ENCODE assay signal across 10 mouse cellular contexts in genomic region chr7:17155634-17156033, GRCm38 (mm10). TPM values are rescaled to one million over a fixed set of nuclear protein-coding genes. Genes with fewer than 3 reads are reported as not detected.
DNase-seq lines count a peak whose midpoint lies in the region; ATAC-seq and TF ChIP-seq lines count a peak whose summit lies in the region.
"Had no signal": no experiment of that assay in that cellular context is flagged by ENCODE, and none has a peak within 500 bp of the region (broad histone marks: within the 10 kb centered on the region; RNA-seq: fewer than 3 reads in every experiment).

No protein-coding gene starts in this region.

- H3K27ac ChIP-seq in midbrain, postnatal 0 days (ENCODE audit: low read depth, low read length): no peak overlapping the region
- no peak overlapping the region for H3K27ac ChIP-seq in midbrain, embryonic 10.5 days (replicated peaks)
- H3K27ac ChIP-seq in heart, postnatal 0 days (ENCODE audit: low read depth): no peak overlapping the region
- H3K27ac ChIP-seq in forebrain, embryonic 10.5 days: no peak overlapping the region
- H3K27ac ChIP-seq: heart, embryonic 13.5 days had no signal

- no peak overlapping the region for H3K9ac ChIP-seq in midbrain, postnatal 0 days (replicated peaks; ENCODE audit: low read length, poor library complexity, severe bottlenecking)
- no peak overlapping the region for H3K9ac ChIP-seq in heart, postnatal 0 days (replicated peaks; ENCODE audit: low read depth, low read length)
- H3K9ac ChIP-seq: heart, embryonic 13.5 days had no signal

- H3K4me2 ChIP-seq in midbrain, postnatal 0 days (ENCODE audit: low read depth, low read length, poor library complexity, severe bottlenecking): no peak overlapping the region
- H3K4me2 ChIP-seq in heart, postnatal 0 days (ENCODE audit: low read depth, low read length): no peak overlapping the region
- H3K4me2 ChIP-seq: heart, embryonic 13.5 days had no signal

- TF ChIP-seq EP300 in heart, postnatal 0 days (IDR thresholded peaks at IDR 0.05; ENCODE audit: low read depth): no peak

- H3K36me3 ChIP-seq in midbrain, postnatal 0 days (ENCODE audit: insufficient read depth, low read length): no peaks in the 10 kb centered on the region
- no peaks in the 10 kb centered on the region for H3K36me3 ChIP-seq in midbrain, embryonic 10.5 days
- H3K36me3 ChIP-seq in heart, postnatal 0 days (replicated peaks; ENCODE audit: control insufficient read depth, insufficient read depth, low read length): no peaks in the 10 kb centered on the region
- H3K36me3 ChIP-seq in forebrain, embryonic 10.5 days (replicated peaks): no peaks in the 10 kb centered on the region
- H3K36me3 ChIP-seq: heart, embryonic 13.5 days had no signal

- H3K4me1 ChIP-seq in midbrain, postnatal 0 days (ENCODE audit: insufficient read depth, low read length): no peaks in the 10 kb centered on the region
- H3K4me1 ChIP-seq in midbrain, embryonic 10.5 days: no peaks in the 10 kb centered on the region
- no peaks in the 10 kb centered on the region for H3K4me1 ChIP-seq in heart, postnatal 0 days (ENCODE audit: control insufficient read depth, insufficient read depth)
- no peaks in the 10 kb centered on the region for H3K4me1 ChIP-seq in forebrain, embryonic 10.5 days
- H3K4me1 ChIP-seq: heart, embryonic 13.5 days; megakaryocyte, embryonic 14.5 days had no signal

- H3K9me3 ChIP-seq in midbrain, postnatal 0 days (ENCODE audit: low read length): peaks cover 29% of the 10 kb centered on the region
- H3K9me3 ChIP-seq in midbrain, embryonic 10.5 days (replicated peaks): peaks cover 86% of the 10 kb centered on the region
- H3K9me3 ChIP-seq in heart, postnatal 0 days (replicated peaks; ENCODE audit: control insufficient read depth, low read length): no peaks in the 10 kb centered on the region
- H3K9me3 ChIP-seq in forebrain, embryonic 10.5 days: peaks cover 51% of the 10 kb centered on the region
- H3K9me3 ChIP-seq: megakaryocyte, embryonic 14.5 days had no signal

- WGBS in midbrain, postnatal 0 days: 39% methylated on average over 2 of the region's 2 CpGs
- 48% methylated on average over 2 of the region's 2 CpGs for WGBS in midbrain, embryonic 10.5 days
- 29% methylated on average over 2 of the region's 2 CpGs for WGBS in heart, postnatal 0 days
- 35% methylated on average over 2 of the region's 2 CpGs for WGBS in forebrain, embryonic 10.5 days

- peak; percentile 76 for DNase-seq in cerebellum, adult 11 months
- no peak for DNase-seq in midbrain, postnatal 0 days (ENCODE audit: low spot score)
- DNase-seq in midbrain, embryonic 10.5 days (ENCODE audit: low spot score): no peak
- DNase-seq in brain, adult 2 months (ENCODE audit: low read depth, low spot score): peak; percentile 58
- DNase-seq in heart, postnatal 0 days (ENCODE audit: low spot score): no peak
- peak; percentile 11 for DNase-seq in mesoderm, embryonic 11.5 days (ENCODE audit: low read depth, low spot score)
- DNase-seq in forebrain, embryonic 10.5 days (ENCODE audit: extremely low spot score, low spot score): no peak

- no peak overlapping the region for H3K4me3 ChIP-seq in midbrain, postnatal 0 days (ENCODE audit: low read depth, low read length)
- no peak overlapping the region for H3K4me3 ChIP-seq in midbrain, embryonic 10.5 days
- H3K4me3 ChIP-seq in heart, postnatal 0 days (ENCODE audit: low read depth, low read length): no peak overlapping the region
- H3K4me3 ChIP-seq in forebrain, embryonic 10.5 days: no peak overlapping the region
- H3K4me3 ChIP-seq: heart, embryonic 13.5 days; megakaryocyte, embryonic 14.5 days had no signal

- ATAC-seq in cerebellum, adult (ENCODE audit: insufficient number of reproducible peaks, low FRiP score, low TSS enrichment): no peak
- no peak for ATAC-seq in midbrain, postnatal 0 days (ENCODE audit: low FRiP score)
- no peak for ATAC-seq in heart, postnatal 0 days (ENCODE audit: insufficient read depth, low read depth)

- H3K27me3 ChIP-seq in midbrain, postnatal 0 days (ENCODE audit: insufficient read depth, low read length): no peaks in the 10 kb centered on the region
- no peaks in the 10 kb centered on the region for H3K27me3 ChIP-seq in midbrain, embryonic 10.5 days (ENCODE audit: low read depth, poor library complexity, severe bottlenecking)
- H3K27me3 ChIP-seq in heart, postnatal 0 days (ENCODE audit: control insufficient read depth, insufficient read depth, low read length): no peaks in the 10 kb centered on the region
- H3K27me3 ChIP-seq in forebrain, embryonic 10.5 days (ENCODE audit: poor library complexity, severe bottlenecking): no peaks in the 10 kb centered on the region
- H3K27me3 ChIP-seq: heart, embryonic 13.5 days; megakaryocyte, embryonic 14.5 days had no signal

- TF ChIP-seq CTCF in midbrain, postnatal 0 days (IDR thresholded peaks at IDR 0.05): peak; percentile 17; the same call in 1 of the 2 replicates
- peak; percentile 56 for TF ChIP-seq CTCF in heart, postnatal 0 days (IDR thresholded peaks at IDR 0.05; ENCODE audit: low read depth)

RNA-seq across cellular contexts. Expression of gene Ceacam3, which starts 5.6 kb away (rescaled TPM):
- 0.09 TPM in 1 of 2 replicates, not detected in the other for total RNA-seq in midbrain, postnatal 0 days (2014; rRNA removed)
- polyA plus RNA-seq in midbrain, postnatal 0 days (2015; fragmentation: Nextera tagmentation; extraction: Ambion mirVana): 0.06 TPM in 1 of 2 replicates, not detected in the other
- polyA plus RNA-seq in midbrain, embryonic 10.5 days (2016; fragmentation: Nextera tagmentation; extraction: Ambion mirVana): not detected in 2 replicates
- not detected in 2 replicates for total RNA-seq in heart, postnatal 0 days (2014; rRNA removed; ENCODE audit: low replicate concordance)
- polyA plus RNA-seq in heart, postnatal 0 days (2015; fragmentation: Nextera tagmentation; extraction: Ambion mirVana): not detected in 2 replicates
- not detected in 2 replicates for polyA plus RNA-seq in forebrain, embryonic 10.5 days (2016; fragmentation: Nextera tagmentation; extraction: Ambion mirVana)
- polyA plus RNA-seq: heart, embryonic 13.5 days had no signal

RNA-seq across cellular contexts. Expression of gene Psg29, which starts 47.6 kb away (rescaled TPM):
- 0.38 TPM in 1 of 2 replicates, not detected in the other for total RNA-seq in midbrain, postnatal 0 days (2014; rRNA removed)
- polyA plus RNA-seq in midbrain, postnatal 0 days (2015; fragmentation: Nextera tagmentation; extraction: Ambion mirVana): not detected in 2 replicates
- not detected in 2 replicates for polyA plus RNA-seq in midbrain, embryonic 10.5 days (2016; fragmentation: Nextera tagmentation; extraction: Ambion mirVana)
- not detected in 2 replicates for total RNA-seq in heart, postnatal 0 days (2014; rRNA removed; ENCODE audit: low replicate concordance)
- not detected in 2 replicates for polyA plus RNA-seq in heart, postnatal 0 days (2015; fragmentation: Nextera tagmentation; extraction: Ambion mirVana)
- not detected in 2 replicates for polyA plus RNA-seq in forebrain, embryonic 10.5 days (2016; fragmentation: Nextera tagmentation; extraction: Ambion mirVana)
- polyA plus RNA-seq: heart, embryonic 13.5 days had no signal

Comparison
In these comparisons a context has a peak if more than half of its experiments do, and no peak if none do; other contexts are left out.
1. DNase-seq: peak in cerebellum, adult 11 months (single experiment), brain, adult 2 months (single experiment) and mesoderm, embryonic 11.5 days (single experiment); none in midbrain, postnatal 0 days (single experiment), midbrain, embryonic 10.5 days (single experiment), heart, postnatal 0 days (single experiment) and forebrain, embryonic 10.5 days (single experiment).